Mouse (Mus musculus) frontal cortex, postnatal 10 days (tissue): ENCODE results near the gene Mex3a.

Experiments
- DNase-seq, 2 experiments: peaks; one replicate each; pipeline ENCODE4 v3.0.0; 2022; ENCODE audit warnings: low spot score in 2 of 2, mixed read lengths in 1 of 2

Mex3a gene

DNA sequence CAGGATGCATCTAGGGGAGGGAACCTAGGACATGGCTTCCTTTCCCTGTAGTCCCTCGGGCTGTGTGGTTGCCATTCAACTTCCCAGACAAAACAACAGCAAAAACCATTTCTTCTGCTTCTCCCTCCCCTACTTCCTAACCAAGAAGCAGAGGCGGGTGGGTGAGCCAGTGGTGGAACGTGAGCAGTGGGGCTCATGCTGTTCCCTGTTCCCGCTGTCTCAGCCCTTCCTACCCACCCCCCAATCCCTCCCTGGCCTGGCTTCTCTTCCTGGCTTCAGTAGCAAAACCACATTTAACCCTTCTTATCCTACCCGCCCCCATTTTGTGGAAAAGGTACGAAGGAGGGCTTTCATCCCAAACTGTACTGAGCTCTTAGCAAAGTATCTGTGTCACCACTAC lies 27.1 kb upstream of the Mex3a start:
- DNase-seq, result no peak

DNA sequence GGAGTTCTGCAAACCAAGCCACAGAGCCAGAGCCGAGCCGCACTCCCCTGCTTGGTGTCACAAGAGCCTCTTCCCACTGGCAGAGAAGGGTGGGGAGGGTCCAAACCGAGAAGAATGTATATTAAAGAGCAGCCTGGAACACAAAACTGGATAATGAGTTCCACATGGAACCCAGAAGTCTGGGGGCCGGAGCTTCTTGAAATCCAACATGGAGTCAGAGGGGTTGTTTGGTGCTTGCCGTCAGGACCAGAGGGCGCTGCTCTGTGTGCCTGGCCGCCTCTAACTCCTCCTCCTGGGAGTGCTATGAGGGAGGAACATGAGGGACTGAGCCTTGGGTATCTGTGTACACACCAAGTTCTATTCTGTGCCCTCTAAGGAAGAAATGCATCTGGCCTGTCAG lies 26.4 kb upstream of the Mex3a start:
- no peak for DNase-seq

DNA sequence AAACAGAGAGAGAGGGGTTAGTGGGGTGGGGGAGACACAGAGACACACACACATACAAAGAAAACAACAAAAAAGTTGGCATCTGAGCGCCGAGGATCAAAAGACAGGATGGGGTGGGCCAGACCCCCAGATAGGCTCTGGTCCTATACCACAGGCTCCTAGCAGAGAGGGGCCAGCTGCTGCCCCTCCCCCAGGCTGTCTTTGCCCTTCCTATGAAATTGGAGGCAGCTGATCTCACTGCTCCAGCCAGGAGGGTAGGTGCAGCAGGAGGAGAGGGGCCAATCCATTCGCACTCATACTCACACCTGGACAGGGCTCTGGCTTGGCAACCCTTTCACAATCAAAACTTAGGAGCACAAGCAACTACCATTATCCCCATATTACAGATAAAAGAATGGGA lies 22.9 kb upstream of the Mex3a start:
- no peak for DNase-seq

DNA sequence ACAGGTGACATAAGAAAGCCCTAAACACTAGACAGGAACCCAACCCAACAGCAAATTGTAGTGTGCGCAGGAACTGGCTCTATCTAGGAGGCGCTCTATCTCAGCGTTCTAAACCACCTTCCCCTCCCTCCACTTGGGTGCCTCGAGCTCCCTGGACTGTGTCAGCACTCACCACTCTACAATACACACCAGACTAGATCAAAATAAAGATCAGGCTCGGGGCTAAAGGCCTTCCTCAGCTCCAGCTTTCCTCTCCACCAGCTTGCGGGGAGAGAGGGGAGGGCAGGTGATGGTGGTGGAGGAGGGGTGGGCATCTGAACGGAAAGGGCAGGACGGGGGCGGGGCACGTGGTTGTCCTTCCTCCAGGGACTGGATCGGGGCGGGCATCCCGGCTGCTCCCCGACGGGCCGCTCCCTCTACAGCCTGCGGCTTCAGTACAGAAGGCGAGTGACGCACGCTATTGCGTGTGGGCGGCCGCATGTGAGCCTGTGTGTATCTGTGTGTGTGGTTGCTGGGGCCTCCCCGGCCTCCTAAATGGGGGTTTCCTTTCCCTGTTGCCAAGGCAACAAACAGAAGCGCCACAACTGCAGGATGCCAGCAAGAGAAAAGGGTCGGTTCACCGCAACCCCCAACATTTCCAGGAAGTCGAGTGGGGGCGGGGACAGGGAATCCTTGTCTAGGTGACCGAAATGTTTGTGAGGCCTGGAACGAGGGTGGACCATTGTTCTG lies 22.3 kb upstream of the Mex3a start, which contains the start of gene Lmna:
TSS of gene Lmna (minus strand) at position 265 of the 729 bp plus-strand sequence.
- DNase-seq, result peak; percentile 89 to 94

DNA sequence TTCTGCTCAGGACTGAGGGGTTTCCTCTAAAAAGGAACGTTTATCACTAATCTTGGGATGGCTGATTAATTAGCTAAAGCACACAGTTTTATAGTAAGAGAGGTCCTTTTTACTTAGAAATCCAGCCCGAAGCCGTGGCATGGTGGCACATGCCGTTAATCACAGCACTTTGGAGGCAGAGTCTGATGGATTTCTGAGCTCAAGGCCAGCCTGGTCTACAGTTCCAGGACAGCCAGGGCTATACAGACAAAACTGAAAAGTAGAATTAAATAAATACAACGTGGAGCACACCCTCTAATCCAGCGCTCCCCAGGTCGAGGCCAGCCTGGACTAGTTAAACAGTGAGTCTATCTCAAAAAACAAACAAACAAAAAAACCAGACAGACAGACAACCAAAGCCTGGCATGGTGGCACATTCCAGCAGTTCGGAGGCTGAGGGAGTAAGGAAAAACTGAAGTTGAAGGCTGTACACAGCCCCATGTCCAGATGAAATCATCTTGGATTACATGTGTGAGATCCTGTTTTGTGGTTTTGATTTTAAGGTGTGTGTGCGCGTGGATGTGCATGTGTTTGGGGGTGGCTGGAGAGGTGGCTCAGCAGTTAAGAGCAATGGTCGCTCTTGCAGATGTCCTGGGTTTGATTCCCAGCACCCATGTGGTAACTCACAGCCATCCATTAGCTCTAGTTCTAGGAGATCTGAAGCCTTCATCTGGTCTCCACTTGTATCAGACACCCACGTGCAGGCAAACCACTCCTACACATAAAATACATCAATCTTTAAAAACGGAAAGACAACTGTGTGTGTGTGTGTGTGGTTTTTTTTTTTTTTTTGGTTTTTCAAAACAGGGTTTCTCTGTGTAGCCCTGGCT lies 21.5 kb upstream of the Mex3a start:
- DNase-seq, result no peak

DNA sequence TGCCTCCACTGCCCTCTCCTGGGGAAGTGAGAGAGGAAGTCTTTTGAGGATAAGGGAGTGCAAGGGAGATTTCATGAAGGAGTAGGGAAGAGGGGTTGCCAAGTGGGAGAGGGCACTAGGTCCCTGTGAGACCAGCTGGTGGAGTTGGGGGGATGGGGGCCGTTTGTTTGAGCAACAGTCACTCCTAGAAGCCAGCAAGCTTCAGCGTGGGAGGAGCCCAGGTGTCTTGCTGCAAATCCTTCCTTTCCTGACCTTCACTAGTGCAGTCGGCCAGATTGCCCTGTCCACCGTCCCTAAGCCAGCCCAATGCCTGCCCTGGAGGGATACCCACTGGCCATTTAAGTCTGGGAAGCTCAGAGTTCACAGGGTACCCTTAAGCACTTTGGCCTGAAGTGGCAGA lies 20.6 kb upstream of the Mex3a start:
- no peak for DNase-seq

DNA sequence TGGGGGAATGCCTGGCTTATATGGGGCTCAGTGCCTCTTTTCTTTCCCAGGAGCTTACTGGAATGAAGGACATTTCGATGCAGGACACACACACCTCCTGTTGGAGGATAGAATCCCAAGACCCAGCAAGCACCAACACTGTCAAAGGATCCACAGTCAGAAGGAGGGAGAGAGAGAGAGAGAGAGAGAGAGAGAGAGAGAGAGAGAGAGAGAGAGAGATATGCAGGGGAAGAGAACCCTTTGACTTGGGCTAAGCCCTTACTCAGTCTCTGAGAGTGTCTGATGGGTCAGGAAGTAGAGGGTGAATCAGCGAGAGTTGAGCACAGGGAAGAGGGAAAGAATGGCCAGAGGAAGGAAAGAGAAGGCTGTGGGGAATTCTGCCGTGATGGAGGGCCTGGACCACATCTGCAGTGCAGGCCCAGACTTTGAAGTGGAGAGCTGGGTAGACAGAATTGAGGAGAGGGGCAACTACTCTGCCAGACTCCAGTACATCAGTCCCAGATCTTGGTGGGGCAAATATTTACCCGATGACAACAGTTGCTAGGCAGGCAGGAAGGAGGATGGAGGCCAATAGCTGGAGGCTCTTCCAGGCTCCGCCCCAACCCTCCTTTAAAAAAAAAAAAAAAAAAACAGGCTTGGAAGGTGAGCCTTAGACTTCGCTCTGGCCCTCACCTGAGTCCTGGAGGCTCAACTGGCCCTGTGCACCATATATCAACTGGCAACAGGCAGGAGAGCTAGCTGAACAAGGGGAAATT lies 19.9 kb upstream of the Mex3a start:
- no peak for DNase-seq

DNA sequence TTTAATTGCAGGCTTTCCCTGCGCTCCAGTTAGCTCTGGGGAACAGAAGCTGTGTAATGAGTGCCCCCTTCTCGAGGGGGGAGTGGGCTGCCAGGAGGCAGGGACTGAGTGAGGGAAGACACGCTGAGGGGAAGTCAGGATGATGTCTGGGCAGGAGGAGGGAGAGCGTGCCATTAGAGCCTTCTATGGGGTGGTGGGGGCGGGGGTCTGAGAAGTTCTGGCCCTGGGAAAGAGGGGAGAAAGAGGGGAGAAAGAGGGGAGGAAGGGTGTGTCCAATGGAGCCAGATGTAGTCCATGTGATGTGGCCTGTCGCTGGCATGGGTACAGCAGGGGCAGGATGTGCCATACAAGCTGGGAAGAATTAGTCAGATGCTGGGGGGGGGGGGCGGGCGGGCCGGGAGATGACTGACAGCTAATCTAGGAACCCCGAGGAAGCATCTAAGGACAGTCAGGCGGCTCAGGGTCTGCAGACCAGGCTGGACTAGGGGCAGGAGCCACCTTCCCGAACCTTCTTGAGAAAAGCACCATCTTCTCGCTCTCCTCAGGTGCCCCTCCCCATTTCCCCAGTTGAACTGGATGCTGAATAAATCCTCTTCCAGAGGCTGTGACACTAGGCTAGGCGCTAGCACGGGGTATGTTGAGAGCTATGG lies 19.2 kb upstream of the Mex3a start:
- no peak for DNase-seq

DNA sequence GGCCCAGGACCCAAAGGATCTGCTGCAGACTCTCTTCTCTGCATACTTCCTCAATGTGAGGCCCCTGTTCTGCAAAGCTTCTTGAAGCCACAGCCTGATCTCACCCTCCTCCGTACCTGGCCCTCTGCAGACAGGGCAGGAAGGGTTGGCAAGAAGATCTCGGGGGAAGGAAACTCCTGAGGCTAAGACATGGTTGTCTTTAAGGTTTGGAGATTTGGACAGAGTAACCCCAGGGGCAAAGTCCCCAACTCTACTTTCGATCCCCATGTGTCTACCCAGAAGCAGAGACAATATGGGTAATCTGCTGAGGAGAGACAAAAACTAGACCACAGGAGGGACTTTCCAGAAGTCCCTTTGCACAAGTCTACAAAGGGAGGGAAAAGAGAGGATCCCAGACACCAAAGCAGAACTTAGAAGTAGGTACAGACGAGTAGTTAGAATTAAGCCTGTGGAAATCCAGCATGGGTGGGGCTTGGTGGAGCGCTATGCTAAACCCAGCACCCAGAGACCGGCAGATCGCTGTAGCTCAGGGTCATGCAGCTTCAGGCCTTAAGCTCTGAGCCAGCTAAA lies 18.6 kb upstream of the Mex3a start:
- no peak for DNase-seq

DNA sequence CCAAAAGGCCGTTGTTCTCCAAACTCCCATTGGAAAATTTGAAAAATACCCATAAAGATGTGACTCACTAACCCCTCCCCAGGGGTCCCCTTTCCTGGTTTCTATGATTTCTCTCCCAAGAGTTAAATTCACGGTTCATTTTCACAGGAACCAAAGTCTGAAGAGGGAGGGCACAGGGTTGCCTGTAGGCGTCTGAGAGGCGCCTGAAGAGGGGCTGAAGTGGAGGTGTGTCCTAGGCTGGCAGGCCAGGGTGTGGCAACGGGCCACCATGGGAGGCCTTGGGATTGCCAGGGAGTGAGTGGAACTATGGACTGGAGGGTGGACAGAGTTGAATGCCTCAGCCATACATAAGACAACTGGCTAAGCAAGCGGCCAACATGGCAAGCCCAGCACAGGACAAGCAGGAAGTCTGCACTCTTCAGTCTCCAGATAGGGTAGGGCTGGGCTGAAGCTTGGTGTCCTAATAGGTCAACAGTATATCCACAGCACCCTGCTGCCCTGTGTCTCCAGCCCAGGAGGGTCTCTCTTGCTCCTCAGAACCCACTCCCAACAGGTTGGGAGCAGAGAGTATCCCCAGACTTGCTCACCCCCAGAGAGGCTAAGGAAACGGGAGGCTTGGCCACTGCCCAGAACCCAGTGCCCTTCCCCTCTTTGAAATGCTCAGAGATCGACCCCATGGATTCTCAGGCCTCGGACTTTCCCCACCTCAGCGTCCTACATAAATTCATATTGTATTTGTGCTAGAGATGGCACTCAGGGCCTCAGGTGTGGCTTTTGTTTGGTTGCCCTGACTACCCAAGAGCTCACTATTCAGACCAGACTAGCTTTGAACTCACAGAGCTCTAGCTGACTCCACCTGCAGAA lies 17.7 kb upstream of the Mex3a start:
- DNase-seq, result no peak

DNA sequence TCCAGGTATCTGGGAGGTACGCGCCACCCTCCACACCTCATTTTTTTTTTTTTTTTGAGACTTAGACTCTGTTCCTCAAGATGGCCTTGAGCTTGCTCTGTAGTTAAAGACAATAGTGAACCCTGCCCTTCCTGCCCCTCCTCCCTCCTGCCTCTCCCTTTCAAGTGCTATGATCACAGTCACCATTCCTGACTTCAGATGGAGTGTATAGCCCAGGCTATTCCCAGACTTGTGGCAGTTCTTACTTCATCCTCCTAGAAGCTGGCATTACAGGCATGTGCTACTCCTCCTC lies 17.2 kb upstream of the Mex3a start:
- DNase-seq, result no peak

DNA sequence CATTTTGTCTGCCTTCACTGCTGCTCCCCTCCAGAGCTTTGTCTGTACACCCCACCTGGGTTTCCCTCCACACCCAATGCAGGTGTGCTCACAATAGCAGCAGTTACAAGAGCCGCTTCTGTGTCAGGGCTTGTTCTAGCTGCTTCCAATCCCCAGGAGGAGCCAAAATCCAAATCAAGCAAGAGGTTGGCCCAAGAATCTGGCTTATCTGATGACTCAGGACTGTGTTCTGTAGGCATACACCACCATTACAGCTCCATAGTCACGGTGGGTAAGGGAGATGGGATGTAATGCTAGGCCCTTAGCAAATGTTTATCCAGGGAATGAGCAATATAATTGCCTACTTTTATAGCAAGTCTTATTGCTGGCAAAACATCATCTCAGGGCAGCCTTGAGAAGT lies 15.8 kb upstream of the Mex3a start:
- no peak for DNase-seq

DNA sequence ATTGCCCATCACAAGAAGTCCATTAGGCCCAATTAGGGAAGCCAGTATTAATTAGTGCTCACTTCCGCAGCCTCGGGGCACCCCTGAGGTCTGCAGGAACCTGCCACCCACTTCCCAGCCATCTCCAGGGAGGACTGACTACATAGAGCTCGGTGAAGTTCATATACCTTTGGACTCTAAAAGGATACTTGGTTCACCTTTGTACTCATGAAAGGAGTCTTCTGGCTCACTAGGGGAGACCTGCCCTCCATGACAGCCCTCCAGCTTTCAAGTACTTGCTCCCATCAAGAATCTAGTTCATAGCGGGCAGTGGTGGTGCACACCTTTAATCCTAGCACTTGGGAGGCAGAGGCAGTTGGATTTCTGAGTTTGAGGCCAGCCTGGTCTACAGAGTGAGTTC lies 13.8 kb upstream of the Mex3a start:
- DNase-seq, result no peak

DNA sequence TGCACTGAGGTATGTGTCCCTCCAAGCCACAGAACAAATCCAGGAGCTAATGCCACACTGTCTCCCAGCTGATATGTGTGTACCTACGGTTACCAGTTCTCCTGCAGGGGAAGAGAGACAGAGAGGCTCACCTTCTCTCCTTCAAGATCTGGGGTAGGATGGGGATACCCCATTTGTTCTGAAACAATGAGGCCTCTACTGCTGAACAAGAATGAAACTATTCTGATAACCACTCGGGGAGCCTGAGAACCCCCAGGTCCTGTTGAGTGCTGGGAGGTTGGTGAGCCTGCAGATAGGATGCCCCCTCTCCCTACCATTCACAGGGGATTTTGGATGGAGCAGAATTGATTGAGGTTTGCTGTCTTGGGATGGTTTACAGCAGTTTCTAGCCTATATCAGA lies 12.1 kb upstream of the Mex3a start:
- DNase-seq, result no peak

DNA sequence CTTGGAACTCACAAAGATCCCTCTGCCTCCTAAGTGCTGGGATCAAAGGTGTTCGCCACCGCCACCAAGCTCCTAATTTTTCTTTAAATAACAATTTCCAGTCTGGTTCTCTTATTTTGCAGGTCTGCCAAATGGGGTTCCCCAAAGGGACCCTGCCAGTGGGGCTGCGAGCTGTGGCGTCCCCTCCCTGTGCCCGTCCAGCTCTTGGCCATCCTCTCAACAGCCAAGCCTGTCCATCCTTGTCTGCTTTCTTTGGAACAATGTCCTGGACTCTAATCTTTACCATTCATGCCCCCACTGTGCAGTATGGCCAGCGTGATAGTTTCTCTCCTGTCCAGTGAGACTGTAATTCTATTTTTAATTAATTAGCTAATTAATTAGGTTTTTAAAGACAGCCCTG lies 11.0 kb upstream of the Mex3a start:
- DNase-seq, result no peak

DNA sequence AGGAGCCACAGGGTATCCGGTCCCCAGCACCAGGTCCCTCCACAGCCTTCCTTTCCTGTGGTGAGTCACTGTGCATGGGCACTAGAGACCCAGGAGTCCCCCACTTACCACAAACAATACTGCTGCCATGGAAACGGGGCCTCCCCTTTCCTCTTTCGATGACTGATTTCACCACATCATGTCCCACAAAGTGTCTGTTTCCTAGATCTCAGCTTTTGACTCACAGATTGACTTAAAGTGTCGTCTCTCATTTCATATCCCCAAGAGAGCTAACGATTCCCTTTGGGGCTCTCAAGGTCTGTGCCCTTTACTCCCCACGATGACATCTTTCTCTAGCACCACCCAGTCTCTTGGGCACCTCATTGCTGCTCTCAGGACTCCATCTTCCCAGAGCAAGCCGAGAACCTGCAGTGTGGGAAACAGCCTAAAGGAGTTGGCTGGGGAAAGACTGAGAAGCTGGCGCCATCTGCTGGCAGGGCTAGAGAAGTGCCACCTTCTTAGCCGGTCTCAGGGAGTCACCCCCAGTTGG lies 10.3 kb upstream of the Mex3a start:
- DNase-seq, result peak in 1 of 2 experiments; percentile 58

DNA sequence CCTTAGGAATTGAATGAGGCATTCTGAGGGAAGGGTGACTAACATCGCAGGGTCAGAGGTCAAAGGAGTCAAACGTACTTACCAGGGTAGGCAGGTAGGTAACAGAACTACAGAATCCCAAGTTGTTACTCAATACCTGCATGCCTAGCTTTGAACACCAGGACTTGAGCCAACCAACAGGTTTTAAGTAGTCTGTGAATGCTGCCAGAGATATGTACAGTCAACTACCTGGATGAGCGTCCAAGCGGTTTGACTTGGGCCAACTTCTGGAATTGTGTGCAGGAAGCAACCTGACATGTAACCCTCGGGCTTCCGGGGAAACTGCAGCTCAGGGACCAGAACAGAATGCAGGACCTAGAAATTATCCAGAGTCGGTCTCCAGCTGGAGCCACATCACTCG lies 9.2 kb upstream of the Mex3a start:
- DNase-seq, result no peak

DNA sequence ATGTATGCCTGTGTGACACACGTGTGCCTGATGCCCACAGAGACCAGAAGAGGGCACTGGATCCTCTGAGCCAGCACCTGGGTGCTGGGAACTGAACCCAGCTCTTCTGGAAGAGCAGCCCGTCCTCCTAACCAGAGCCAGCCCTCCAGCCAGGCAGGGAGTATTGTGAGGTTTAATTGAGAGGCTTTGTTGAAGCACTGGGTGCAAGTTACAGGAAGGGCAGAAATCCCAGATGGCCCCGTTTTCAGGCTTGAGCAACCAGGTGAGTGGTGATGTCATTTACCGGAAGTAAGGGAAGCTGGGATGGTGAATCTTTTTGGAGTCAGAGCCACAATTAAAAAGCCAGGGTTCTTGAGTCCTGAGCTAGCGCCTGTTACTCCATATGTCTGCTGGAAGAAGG lies 7.2 kb upstream of the Mex3a start:
- no peak for DNase-seq

DNA sequence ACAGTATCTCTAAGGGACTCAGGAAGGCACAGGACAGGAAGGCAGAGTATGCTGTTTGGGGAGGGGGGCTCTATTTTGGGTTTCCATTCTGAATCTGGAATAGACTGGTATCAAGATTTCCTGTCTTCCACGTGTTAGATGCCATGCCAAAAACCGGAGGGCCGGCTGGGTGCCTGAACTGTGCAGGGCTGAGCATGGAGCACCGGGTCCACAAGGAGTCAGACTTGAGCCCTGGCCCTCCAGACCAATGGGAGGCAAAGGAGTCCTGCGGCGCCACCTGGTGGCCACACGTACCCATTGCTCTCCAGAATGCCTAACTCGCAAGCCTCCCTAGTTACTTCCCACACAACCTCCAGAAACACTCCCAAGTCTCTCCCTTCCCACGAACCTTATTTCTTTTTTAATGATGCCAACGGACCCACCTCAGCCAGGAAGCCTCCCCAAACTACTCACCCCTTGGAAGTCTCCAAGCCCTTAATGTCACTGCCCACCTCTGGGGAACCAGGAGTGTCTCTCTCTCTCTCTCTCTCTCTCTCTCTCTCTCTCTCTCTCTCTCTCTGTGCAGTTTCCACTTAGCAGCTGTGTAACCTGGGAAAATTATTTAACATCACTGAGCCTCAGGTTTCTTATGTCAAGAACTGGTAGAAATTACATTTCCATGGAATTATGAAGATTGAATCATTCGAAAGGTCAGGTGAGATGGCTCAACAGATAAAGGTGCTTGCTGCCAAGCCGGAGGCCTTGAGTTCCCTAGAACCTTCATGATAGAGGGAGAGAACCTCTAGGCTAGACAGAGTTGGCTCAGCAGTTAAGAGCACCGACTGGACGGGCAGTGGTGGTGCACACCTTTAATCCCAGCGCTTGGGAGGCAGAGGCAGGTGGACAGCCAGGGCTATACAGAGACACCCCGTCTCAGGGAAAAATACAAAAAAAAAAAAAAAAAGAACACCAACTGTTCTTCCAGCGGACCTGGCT lies 5.8 kb upstream of the Mex3a start:
- DNase-seq, result peak; percentile 55 to 83
